Mouse (Mus musculus) layer of hippocampus, adult 9-10 months (tissue): ENCODE measurements at regions not wholly inside any gene's neighbourhood (a gene's known extent, or its start where the extent isn't known, plus 50 kb on each side); places are given as distances from the start of the nearest gene placed in this dataset.

ENCODE experiments used
- DNase-seq: peaks from one replicate; pipeline ENCODE4 v3.0.0; 2022; ENCODE audit warnings: low spot score

- DNase-seq = no peak
Observed at GRCm38 (mm10) chr12:99643016-99643415, 79.6 kb upstream of the Foxn3 start.

GRCm38 (mm10) chr12:99642131-99642895 is 78.9 kb upstream of the Foxn3 start:
- DNase-seq = no peak

DNA sequence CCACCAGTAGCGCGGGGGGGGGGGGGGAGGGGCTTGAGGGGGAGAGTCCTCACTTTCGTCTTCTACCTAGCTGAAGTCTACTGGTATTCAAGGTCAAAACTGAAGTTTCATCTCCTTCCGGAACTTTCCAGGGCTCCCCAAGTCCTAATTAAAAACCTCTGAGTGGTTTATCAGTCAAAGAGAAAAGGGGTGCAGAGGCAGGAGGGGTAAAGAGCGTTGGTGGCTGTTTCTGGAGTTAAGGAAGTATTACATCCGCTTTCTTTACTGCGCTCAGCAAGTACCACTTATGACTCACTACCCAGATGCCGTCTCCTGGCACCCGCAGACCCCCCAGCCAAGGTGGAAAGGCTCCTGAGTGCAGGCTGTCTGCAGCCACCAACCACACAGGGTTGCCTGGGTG is 77.9 kb upstream of the Foxn3 start:
- DNase-seq = no peak

DNA sequence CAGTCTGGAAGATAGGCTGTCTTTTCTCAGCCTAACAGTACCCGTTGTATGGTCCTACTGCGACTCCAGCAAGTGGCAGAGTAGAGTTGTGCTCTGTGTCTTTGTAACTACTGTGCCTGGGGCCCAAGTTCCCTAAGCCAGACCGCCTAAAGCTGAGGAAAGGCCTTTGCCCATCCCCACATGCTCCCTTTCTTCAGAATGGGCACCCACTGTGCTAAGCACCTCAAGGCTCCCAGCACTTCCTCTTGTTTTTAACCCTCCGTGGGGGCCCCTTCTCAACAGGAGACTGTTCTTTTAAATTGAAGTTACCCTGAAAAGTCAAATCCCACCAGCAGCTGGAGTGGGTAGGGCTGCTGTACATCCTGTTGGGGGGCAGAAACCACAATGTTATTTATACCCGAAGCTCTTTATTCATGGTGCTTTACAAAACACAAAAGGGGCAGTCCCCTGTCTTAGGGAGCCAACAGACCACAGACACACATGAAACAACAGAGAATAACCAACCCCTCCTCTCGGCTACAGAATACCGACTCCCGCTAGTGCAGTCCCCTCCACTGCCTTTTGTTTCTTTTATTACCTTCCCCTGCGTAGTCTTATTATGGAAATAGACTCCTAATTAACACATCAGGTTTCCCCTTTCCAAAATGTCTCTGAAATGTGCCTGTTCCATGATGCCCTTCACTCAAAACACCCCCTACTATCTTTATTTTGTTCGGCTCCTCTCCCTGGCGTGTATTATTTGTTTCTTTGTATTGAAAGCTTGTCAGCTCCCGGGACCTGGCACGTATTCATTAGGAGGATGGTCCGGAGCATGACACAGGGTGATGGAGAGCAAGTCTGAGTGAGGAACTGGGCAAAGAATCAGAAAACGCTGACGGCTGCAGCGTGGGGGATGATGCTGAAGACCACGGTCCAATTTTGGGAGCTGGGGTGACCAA is 77.1 kb upstream of the Foxn3 start:
- no peak for DNase-seq

- DNase-seq = no peak
Observed at GRCm38 (mm10) chr12:99639847-99640213, 76.4 kb upstream of the Foxn3 start.

- DNase-seq = no peak
Observed at GRCm38 (mm10) chr12:99639118-99639517, 75.7 kb upstream of the Foxn3 start.

GRCm38 (mm10) chr12:99637986-99638385 is 74.6 kb upstream of the Foxn3 start:
- DNase-seq = no peak

GRCm38 (mm10) chr12:99636234-99636633 is 72.9 kb upstream of the Foxn3 start:
- DNase-seq = no peak

DNA sequence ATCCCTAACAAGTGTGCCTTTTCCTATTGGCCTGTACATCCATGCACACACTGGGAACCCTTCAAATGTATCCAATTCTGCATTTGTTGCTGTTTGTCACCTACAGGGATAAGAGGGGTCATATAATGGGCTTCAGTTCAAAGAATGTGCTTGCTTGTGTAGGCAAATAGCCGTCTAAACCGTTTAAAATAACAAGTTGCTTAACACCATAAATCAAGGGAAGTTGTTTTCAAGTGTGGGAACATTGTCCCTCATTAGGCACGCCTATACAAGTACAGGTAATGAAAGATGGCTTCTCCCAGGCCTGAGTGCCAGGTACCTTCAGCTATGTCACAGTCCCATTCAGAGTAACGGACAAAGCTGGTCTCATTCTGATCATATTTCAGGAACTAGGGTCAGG is 72.0 kb upstream of the Foxn3 start:
- no peak for DNase-seq

- DNase-seq = no peak
Observed at GRCm38 (mm10) chr12:99634726-99635125, 71.3 kb upstream of the Foxn3 start.

GRCm38 (mm10) chr12:99633678-99634077 is 70.3 kb upstream of the Foxn3 start:
- DNase-seq = no peak

DNA sequence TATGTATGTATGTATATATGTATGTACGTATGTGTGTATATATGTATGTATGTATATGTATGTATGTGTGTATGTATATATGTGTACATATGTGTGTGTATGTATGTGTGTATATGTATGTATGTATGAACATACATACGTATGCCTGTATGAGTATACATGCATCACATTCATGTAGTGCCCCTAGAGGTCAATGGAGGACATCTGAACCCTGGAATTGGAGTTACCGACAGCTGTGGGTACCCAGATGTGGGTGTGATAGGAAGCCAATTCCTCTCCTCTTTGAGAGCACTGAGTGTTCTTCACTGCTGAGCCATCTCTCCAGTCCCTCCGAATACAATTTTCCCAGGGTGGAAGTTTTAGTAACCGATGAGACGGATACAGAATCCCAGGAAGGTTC is 69.6 kb upstream of the Foxn3 start:
- no peak for DNase-seq

DNA sequence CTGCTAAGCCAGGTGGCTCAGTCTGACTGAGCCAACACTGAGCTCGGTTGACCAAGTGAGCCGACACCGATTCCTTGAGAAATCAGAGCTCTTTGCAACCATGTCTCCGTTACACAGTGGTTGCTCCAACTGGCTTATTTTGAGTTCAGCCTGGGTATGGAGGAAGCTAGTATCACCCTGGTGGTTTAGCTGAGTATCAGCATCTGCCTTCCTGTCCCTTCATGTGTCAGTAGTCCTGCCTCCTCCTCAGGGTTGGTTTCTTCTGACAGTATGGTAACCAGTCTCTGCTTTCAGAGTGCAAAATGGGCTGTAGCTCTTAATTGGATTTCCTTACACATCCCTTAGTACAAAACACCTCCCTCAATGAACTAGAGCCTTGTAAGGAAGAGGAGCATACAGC is 66.2 kb upstream of the Foxn3 start:
- DNase-seq = no peak

DNA sequence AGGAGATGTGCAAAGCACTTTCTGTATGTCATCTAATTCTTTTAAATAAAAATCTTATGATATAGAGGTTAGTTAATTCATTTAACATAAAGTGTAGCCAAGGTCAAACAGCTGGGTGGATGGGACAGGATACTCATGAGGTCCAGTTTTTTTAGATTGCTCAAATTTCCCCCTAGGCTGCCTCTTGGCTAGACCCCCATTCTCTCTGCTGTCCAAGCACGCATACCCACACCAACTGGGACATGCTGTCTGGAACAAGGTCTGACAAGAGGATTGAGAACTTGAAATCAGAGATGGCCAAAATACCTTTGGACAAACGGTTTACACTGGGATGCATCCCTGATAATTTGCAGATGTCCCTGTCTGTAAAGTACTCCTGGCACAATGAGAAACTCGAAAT is 65.0 kb upstream of the Foxn3 start:
- no peak for DNase-seq

GRCm38 (mm10) chr12:99627898-99628231 is 64.5 kb upstream of the Foxn3 start:
- DNase-seq = peak; percentile 65

- peak; percentile 41 for DNase-seq
Observed at GRCm38 (mm10) chr12:99627201-99627897, 64.0 kb upstream of the Foxn3 start.

DNA sequence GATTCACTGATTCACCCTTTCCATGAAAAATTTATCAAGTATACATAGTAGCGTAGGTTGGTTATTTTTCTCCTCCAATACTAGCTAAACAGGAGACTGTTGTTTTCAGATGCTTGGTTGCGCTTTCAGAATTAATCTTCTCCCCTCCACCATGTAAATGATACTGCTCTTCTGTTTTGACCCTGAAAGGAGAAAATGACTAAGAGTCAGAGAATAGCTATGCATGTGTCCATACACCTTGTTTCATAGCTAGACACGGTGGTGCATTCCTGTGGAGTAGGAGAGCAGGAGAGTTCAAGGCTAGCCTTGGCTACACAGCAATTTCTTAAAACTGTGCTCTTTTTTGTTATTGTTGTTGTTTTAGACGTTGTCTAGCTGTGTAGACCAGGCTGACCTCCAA is 62.8 kb upstream of the Foxn3 start:
- DNase-seq = no peak

GRCm38 (mm10) chr12:99625094-99625493 is 61.7 kb upstream of the Foxn3 start:
- DNase-seq = no peak

DNA sequence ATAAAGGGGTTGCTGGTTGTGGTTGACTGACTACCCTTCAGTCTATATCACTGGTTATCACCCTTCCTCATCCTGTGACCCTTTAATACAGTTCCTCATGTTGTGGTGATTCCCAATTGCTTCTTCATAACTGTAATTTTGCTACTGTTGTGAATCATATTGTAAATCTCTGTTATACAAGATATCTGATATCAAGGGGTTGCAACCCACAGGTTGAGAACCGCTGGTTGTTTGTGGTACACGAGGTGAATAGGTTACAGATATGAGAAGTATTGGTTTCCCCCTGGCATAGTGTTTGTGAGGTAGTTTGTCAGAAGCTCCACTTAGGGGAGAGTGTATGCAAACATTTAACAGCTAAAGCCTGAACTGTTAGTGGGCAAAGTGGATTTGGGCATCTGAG is 58.9 kb upstream of the Foxn3 start:
- no peak for DNase-seq

DNA sequence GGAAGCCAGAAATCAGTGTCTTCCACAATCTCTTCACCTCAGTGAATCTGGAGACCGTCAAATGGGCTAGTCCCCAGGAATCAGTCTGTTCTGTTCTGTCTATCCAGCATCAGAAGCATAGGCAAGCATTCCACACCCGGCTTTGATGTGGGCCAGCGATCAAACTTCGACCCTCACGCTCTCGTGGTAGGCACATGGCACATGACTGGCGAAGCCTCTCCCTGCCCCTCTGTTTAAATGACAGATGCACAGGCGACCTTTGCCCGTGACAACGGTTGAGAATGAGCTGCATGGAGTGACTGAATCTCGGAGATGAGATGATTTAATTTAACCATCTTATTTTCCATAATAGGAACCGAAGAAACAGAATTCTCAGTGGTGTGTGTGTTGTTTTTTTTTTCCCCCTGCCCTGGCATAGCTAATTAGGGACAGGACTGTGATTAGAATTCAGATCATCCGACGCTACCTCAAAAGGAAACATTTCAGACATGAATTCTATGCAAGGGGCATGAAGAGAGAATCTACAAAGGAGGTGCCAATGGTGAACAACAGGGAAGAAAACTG is 53.9 kb upstream of the Foxn3 start:
- no peak for DNase-seq

GRCm38 (mm10) chr12:99614420-99614819 is 51.0 kb upstream of the Foxn3 start:
- no peak for DNase-seq
